Mouse (Mus musculus): Measurements from ENCODE around the gene Astn2. TPM values are rescaled to one million over a fixed set of nuclear protein-coding genes. Genes with fewer than 3 reads are reported as not detected.

Gene Astn2
- polyA plus RNA-seq, 1 experiment from 2014 or later, result 0.52 TPM

DNA sequence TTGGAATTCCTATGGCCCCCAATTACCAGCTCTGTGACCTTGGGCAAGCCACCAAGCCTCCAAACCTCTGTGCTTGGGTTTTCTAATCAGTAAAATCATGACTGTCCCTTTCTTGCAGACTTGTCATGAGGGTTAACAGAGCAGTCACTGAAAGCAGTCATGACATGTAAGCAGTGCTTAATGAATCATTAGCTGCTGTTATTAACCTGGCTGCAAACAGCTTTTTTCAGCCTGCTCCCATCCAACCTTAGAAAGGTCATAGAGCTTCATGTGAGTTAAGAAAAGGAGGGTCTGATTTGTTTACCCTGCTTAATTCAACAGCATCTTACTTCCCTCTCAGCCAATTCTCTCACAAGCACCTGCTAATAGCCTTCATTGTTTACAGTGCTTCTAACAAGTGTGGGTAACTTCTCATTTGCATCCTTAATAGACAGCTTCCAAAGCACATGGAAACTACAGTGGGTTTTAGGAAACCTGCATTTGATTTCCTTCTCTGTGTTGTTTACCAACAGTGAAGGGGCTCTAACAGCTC lies 661.2 kb downstream of the Astn2 start:
- Histone ChIP-seq H3K36me3 (ENCODE audit: control insufficient read depth, insufficient read depth, low read length) (no peaks in the 10 kb centered on the region), H3K27ac (ENCODE audit: low read depth, low read length) (no peak overlapping the region), H3K4me1 (ENCODE audit: control insufficient read depth, insufficient read depth, low read length) (no peaks in the 10 kb centered on the region), H3K9ac (ENCODE audit: low read length) (no peak overlapping the region), H3K9me3 (ENCODE audit: control insufficient read depth, low read length) (no peaks in the 10 kb centered on the region), H3K4me3 (ENCODE audit: low read depth, low read length) (no peak overlapping the region), H3K27me3 (ENCODE audit: control insufficient read depth, insufficient read depth, low read length) (no peaks in the 10 kb centered on the region), H3K4me2 (ENCODE audit: low read depth) (no peak overlapping the region)
- no peak for ATAC-seq (ENCODE audit: insufficient read depth, low FRiP score, low TSS enrichment)
- DNase-seq (ENCODE audit: low spot score), result no peak

DNA sequence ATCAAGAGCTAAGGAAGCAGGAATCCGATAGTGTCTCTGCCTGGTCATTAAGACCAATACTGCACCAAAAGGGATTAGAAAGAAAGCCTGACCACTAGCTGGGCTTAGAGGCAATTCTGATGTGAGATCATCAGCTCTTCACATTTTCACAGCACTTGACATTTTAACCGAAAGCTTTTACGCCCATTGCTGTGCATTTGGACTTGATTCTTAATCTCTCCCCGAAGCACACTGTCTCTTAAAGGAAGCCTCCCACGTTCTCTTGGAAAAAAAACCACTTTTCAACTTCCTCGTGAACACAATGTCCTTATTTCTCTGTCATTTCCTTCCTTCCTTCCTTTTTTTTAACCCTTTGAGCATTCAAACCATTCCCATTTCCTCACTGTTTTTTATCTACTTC lies 680.0 kb downstream of the Astn2 start:
- Histone ChIP-seq H3K36me3 (ENCODE audit: control insufficient read depth, insufficient read depth, low read length) (no peaks in the 10 kb centered on the region), H3K9me3 (ENCODE audit: control insufficient read depth, low read length) (no peaks in the 10 kb centered on the region), H3K4me2 (ENCODE audit: low read depth) (no peak overlapping the region), H3K4me1 (ENCODE audit: control insufficient read depth, insufficient read depth, low read length) (no peaks in the 10 kb centered on the region), H3K27me3 (ENCODE audit: control insufficient read depth, insufficient read depth, low read length) (no peaks in the 10 kb centered on the region), H3K4me3 (ENCODE audit: low read depth, low read length) (no peak overlapping the region), H3K27ac (ENCODE audit: low read depth, low read length) (no peak overlapping the region), H3K9ac (ENCODE audit: low read length) (no peak overlapping the region)
- DNase-seq (ENCODE audit: low spot score) (no peak), ATAC-seq (ENCODE audit: insufficient read depth, low FRiP score, low TSS enrichment) (no peak)
- 79% methylated on average over 6 of the region's 6 CpGs for WGBS

DNA sequence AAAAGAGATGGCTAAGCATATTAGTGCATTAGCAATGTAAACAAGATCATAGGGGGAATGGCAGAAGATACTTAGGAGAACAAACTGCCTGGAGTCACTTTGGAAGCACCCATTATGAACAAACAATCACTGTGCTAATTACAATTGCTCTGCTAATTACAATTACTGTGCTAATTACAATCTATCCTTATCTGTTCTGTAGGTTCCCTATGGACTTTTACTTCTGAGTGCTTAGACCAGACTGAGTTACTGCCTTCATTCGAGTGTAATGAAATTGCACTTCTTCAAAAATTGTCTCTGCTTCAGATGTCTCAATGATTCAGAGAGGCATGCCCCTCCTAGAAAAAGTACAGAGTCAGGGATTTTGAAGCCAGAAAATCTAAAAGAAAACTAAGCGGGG lies 684.8 kb downstream of the Astn2 start:
- Histone ChIP-seq H3K4me2 (ENCODE audit: low read depth) (no peak overlapping the region), H3K36me3 (ENCODE audit: control insufficient read depth, insufficient read depth, low read length) (no peaks in the 10 kb centered on the region), H3K27me3 (ENCODE audit: control insufficient read depth, insufficient read depth, low read length) (no peaks in the 10 kb centered on the region), H3K4me3 (ENCODE audit: low read depth, low read length) (no peak overlapping the region), H3K9me3 (ENCODE audit: control insufficient read depth, low read length) (no peaks in the 10 kb centered on the region), H3K27ac (ENCODE audit: low read depth, low read length) (no peak overlapping the region), H3K9ac (ENCODE audit: low read length) (no peak overlapping the region), H3K4me1 (ENCODE audit: control insufficient read depth, insufficient read depth, low read length) (no peaks in the 10 kb centered on the region)
- WGBS, result 78% methylated on average over 2 of the region's 2 CpGs
- DNase-seq (ENCODE audit: low spot score) (no peak), ATAC-seq (ENCODE audit: insufficient read depth, low FRiP score, low TSS enrichment) (no peak)

DNA sequence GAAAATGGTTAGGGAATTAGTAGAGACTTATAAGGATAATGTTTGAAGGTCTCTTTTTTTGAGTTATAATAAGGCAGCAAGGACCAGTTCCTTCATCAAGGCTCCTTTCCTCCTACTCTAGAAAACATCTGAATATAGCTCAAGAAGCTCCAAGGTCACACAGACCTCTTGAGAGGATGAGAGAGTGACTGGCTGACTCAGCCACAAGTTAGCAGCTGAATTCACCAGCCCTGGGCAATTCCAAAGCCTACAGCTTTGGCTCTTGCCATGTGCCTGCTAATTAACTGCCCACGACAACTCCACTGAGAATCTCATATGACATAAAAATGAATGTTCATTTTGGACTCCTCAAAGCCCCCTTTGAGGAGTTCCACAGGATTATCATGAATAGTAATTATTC lies 686.5 kb downstream of the Astn2 start:
- no peaks in the 10 kb centered on the region for H3K27me3 ChIP-seq (ENCODE audit: control insufficient read depth, insufficient read depth, low read length)
- H3K9me3 ChIP-seq (ENCODE audit: control insufficient read depth, low read length), result no peaks in the 10 kb centered on the region
- DNase-seq (ENCODE audit: low spot score), result no peak
- H3K9ac ChIP-seq (ENCODE audit: low read length), result no peak overlapping the region
- no peaks in the 10 kb centered on the region for H3K36me3 ChIP-seq (ENCODE audit: control insufficient read depth, insufficient read depth, low read length)
- no peak for ATAC-seq (ENCODE audit: insufficient read depth, low FRiP score, low TSS enrichment)
- H3K27ac ChIP-seq (ENCODE audit: low read depth, low read length), result no peak overlapping the region
- no peaks in the 10 kb centered on the region for H3K4me1 ChIP-seq (ENCODE audit: control insufficient read depth, insufficient read depth, low read length)
- H3K4me2 ChIP-seq (ENCODE audit: low read depth), result no peak overlapping the region
- no peak overlapping the region for H3K4me3 ChIP-seq (ENCODE audit: low read depth, low read length)
- WGBS, result 79% methylated on average over 1 of the region's 1 CpGs

DNA sequence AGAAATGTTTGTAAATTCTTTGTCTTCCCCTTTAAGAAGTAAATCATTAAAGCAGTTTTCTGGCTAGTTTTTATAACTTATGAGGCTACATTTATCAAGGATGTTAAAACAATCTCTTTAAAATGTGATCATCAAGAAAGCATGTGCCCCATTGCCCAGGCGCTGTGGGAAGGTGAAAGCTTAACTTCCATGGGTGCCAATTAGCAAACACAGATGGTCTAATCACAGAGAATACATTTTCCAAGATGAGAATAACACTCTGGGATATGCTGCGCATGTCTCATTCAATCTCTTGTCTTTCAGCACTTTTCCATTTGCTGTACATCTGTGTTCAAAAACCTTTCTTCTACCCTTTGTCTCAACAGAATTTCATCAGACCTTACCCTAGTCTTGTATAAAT lies 688.3 kb downstream of the Astn2 start:
- Histone ChIP-seq H3K4me2 (ENCODE audit: low read depth) (no peak overlapping the region), H3K9ac (ENCODE audit: low read length) (no peak overlapping the region), H3K4me1 (ENCODE audit: control insufficient read depth, insufficient read depth, low read length) (no peaks in the 10 kb centered on the region), H3K27ac (ENCODE audit: low read depth, low read length) (no peak overlapping the region), H3K9me3 (ENCODE audit: control insufficient read depth, low read length) (no peaks in the 10 kb centered on the region), H3K36me3 (ENCODE audit: control insufficient read depth, insufficient read depth, low read length) (no peaks in the 10 kb centered on the region), H3K27me3 (ENCODE audit: control insufficient read depth, insufficient read depth, low read length) (no peaks in the 10 kb centered on the region), H3K4me3 (ENCODE audit: low read depth, low read length) (no peak overlapping the region)
- 92% methylated on average over 2 of the region's 2 CpGs for WGBS
- DNase-seq (ENCODE audit: low spot score) (no peak), ATAC-seq (ENCODE audit: insufficient read depth, low FRiP score, low TSS enrichment) (no peak)

DNA sequence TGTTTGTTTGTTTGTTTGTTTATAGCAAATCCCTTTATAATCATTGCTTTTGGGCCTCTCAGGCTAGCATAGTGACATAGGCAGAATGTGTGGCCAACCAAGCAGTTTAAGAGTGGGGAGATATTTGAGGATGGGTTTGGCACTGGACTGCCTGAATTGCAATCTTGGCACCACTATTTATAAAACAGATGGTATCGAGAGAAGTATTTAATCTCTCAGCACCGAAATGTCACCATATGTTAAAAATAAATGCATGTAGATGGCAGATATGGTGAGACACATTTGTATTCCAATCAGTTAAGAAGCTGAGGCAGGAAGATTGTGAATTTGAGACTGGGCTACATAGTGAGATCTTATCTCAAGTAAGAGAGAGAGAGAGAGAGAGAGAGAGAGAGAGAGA lies 692.7 kb downstream of the Astn2 start:
- no peak for ATAC-seq (ENCODE audit: insufficient read depth, low FRiP score, low TSS enrichment)
- 94% methylated on average over 2 of the region's 2 CpGs for WGBS
- no peak overlapping the region for H3K4me2 ChIP-seq (ENCODE audit: low read depth)

DNA sequence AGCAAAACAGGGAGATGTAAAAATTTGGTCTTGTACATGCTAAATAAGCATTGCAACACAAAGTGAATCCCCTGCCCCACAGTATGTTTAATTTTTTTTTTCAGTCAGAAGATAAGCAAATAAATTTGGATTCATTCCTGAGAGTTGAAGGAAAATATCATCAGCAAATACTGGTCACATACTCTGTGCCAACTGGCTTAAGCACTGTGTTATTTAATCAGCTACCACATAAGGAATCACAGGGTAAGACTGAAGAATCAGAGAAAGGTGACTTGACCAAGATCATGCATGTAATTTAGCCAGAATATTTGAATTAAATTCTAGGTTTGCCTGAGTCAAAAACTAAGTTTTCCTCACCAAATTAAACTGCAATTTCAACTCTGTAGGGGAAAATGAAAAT lies 693.8 kb downstream of the Astn2 start:
- Histone ChIP-seq H3K4me2 (ENCODE audit: low read depth) (no peak overlapping the region), H3K36me3 (ENCODE audit: control insufficient read depth, insufficient read depth, low read length) (no peaks in the 10 kb centered on the region), H3K27me3 (ENCODE audit: control insufficient read depth, insufficient read depth, low read length) (no peaks in the 10 kb centered on the region), H3K4me1 (ENCODE audit: control insufficient read depth, insufficient read depth, low read length) (no peaks in the 10 kb centered on the region), H3K27ac (ENCODE audit: low read depth, low read length) (no peak overlapping the region), H3K4me3 (ENCODE audit: low read depth, low read length) (no peak overlapping the region), H3K9me3 (ENCODE audit: control insufficient read depth, low read length) (no peaks in the 10 kb centered on the region), H3K9ac (ENCODE audit: low read length) (no peak overlapping the region)
- DNase-seq (ENCODE audit: low spot score), result no peak
- ATAC-seq (ENCODE audit: insufficient read depth, low FRiP score, low TSS enrichment), result no peak

More for the DNA sequence above, 692.7 kb downstream of the Astn2 start:
- Histone ChIP-seq H3K4me3 (ENCODE audit: low read depth, low read length) (no peak overlapping the region), H3K4me1 (ENCODE audit: control insufficient read depth, insufficient read depth, low read length) (no peaks in the 10 kb centered on the region), H3K36me3 (ENCODE audit: control insufficient read depth, insufficient read depth, low read length) (no peaks in the 10 kb centered on the region), H3K27me3 (ENCODE audit: control insufficient read depth, insufficient read depth, low read length) (no peaks in the 10 kb centered on the region), H3K9ac (ENCODE audit: low read length) (no peak overlapping the region), H3K27ac (ENCODE audit: low read depth, low read length) (no peak overlapping the region), H3K9me3 (ENCODE audit: control insufficient read depth, low read length) (no peaks in the 10 kb centered on the region)
- DNase-seq (ENCODE audit: low spot score), result no peak

DNA sequence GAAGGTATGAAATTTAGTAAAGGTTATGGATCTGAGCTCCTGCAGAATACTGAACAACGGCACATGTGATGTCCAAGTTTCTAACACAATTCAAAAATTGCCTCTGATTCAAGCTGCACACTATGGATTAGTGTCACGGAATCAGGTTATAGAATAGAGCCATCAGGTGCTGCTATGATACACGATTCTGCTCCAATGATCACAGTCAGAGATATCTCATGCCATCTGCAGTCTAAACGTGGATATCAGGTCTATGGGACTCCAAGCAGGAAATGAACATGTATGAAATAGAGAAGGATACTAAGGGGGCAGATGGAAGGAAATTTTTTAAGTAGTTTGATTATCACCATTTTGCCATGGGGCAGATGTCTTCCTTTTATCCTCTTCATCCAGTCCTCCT lies 702.6 kb downstream of the Astn2 start:
- H3K36me3 ChIP-seq (ENCODE audit: control insufficient read depth, insufficient read depth, low read length), result no peaks in the 10 kb centered on the region
- no peaks in the 10 kb centered on the region for H3K9me3 ChIP-seq (ENCODE audit: control insufficient read depth, low read length)
- no peaks in the 10 kb centered on the region for H3K4me1 ChIP-seq (ENCODE audit: control insufficient read depth, insufficient read depth, low read length)
- no peaks in the 10 kb centered on the region for H3K27me3 ChIP-seq (ENCODE audit: control insufficient read depth, insufficient read depth, low read length)
- no peak for DNase-seq (ENCODE audit: low spot score)
- H3K4me3 ChIP-seq (ENCODE audit: low read depth, low read length), result no peak overlapping the region
- ATAC-seq (ENCODE audit: insufficient read depth, low FRiP score, low TSS enrichment), result no peak
- no peak overlapping the region for H3K9ac ChIP-seq (ENCODE audit: low read length)
- H3K27ac ChIP-seq (ENCODE audit: low read depth, low read length), result no peak overlapping the region
- WGBS, result 77% methylated on average over 4 of the region's 4 CpGs
- H3K4me2 ChIP-seq (ENCODE audit: low read depth), result no peak overlapping the region

DNA sequence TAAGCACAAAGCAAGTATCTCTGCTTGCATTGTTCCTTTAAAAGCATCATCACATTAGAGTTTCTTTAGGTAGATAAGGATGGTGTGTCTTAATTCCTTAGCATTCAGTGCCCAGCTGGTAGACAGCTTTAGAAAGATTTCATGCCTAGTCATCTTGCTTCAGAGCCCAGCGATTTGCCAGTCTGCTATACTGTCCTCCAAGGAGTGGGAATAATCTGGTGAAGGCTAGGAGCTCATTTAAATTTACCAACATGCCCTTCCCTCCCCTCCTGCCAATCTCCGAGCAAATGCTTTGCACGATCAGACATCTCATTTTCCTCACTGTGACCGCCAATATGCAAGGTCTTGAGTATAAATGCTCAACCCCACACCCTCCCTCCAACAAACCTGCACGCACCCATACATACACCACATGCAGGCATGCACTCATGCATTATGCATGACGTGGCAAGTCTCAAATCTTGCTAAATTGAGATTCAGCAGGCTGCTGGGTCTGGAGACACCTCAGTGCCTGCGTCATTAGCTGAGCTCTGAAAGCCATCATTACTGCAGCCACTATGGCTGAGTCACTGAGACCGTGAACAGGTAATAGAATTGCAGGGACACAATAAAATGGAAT lies 704.6 kb downstream of the Astn2 start:
- peak; percentile 79 for ATAC-seq (ENCODE audit: insufficient read depth, low FRiP score, low TSS enrichment)
- Histone ChIP-seq H3K27me3 (ENCODE audit: control insufficient read depth, insufficient read depth, low read length) (no peaks in the 10 kb centered on the region), H3K36me3 (ENCODE audit: control insufficient read depth, insufficient read depth, low read length) (no peaks in the 10 kb centered on the region), H3K9me3 (ENCODE audit: control insufficient read depth, low read length) (no peaks in the 10 kb centered on the region), H3K4me2 (ENCODE audit: low read depth) (no peak overlapping the region), H3K9ac (ENCODE audit: low read length) (no peak overlapping the region), H3K4me1 (ENCODE audit: control insufficient read depth, insufficient read depth, low read length) (no peaks in the 10 kb centered on the region), H3K4me3 (ENCODE audit: low read depth, low read length) (no peak overlapping the region), H3K27ac (ENCODE audit: low read depth, low read length) (no peak overlapping the region)
- 56% methylated on average over 8 of the region's 8 CpGs for WGBS
- DNase-seq (ENCODE audit: low spot score), result peak; percentile 16

All from neural tube, embryonic 11.5 days (tissue).